Mouse (Mus musculus): ENCODE measurements around the gene Rpl9-ps6. TPM values are rescaled to one million over a fixed set of nuclear protein-coding genes. Genes with fewer than 3 reads are reported as not detected.
A peak's percentile ranks its signal among the peaks of the same experiment; 100 is the strongest.
"Not testable (repeated sequence)": the region's sequence is repeated elsewhere in the genome, so short reads cannot be mapped to it uniquely, and the experiment has no call there.

Gene Rpl9-ps6
- polyA plus RNA-seq, 1 experiment from 2014 or later: 55.9 TPM

- Histone ChIP-seq H3K4me1 (peaks cover 9% of the 10 kb centered on the region), H3K27me3 (ENCODE audit: poor library complexity, severe bottlenecking) (no peaks in the 10 kb centered on the region), H3K27ac (no peak overlapping the region), H3K4me3 (no peak overlapping the region), H3K36me3 (replicated peaks) (peaks cover 66% of the 10 kb centered on the region), H3K9me3 (no peaks in the 10 kb centered on the region)
- WGBS: 97% methylated on average over 5 of the region's 5 CpGs
- DNase-seq (ENCODE audit: extremely low spot score, low spot score): no peak
Observed at GRCm38 (mm10) chr19:32492981-32493380, 26.6 kb upstream of the Rpl9-ps6 start.

- no peaks in the 10 kb centered on the region for H3K27me3 ChIP-seq (ENCODE audit: poor library complexity, severe bottlenecking)
- peaks cover 59% of the 10 kb centered on the region for H3K36me3 ChIP-seq (replicated peaks)
- H3K4me1 ChIP-seq: peaks cover 15% of the 10 kb centered on the region
- H3K27ac ChIP-seq: no peak overlapping the region
- 97% methylated on average over 3 of the region's 3 CpGs for WGBS
- DNase-seq (ENCODE audit: extremely low spot score, low spot score): no peak
- no peak overlapping the region for H3K4me3 ChIP-seq
- no peaks in the 10 kb centered on the region for H3K9me3 ChIP-seq
Observed at GRCm38 (mm10) chr19:32492339-32492738, 26.0 kb upstream of the Rpl9-ps6 start.

GRCm38 (mm10) chr19:32490976-32491375, 24.6 kb upstream of the Rpl9-ps6 start:
- Histone ChIP-seq H3K27me3 (ENCODE audit: poor library complexity, severe bottlenecking) (no peaks in the 10 kb centered on the region), H3K9me3 (no peaks in the 10 kb centered on the region), H3K36me3 (replicated peaks) (peaks cover 46% of the 10 kb centered on the region), H3K4me3 (no peak overlapping the region), H3K27ac (no peak overlapping the region), H3K4me1 (peaks cover 26% of the 10 kb centered on the region)
- 89% methylated on average over 2 of the region's 2 CpGs for WGBS
- DNase-seq (ENCODE audit: extremely low spot score, low spot score): no peak

- DNase-seq (ENCODE audit: extremely low spot score, low spot score): no peak
- no peak overlapping the region for H3K27ac ChIP-seq
- H3K36me3 ChIP-seq (replicated peaks): peaks cover 29% of the 10 kb centered on the region
- H3K9me3 ChIP-seq: no peaks in the 10 kb centered on the region
- no peaks in the 10 kb centered on the region for H3K27me3 ChIP-seq (ENCODE audit: poor library complexity, severe bottlenecking)
- no peak overlapping the region for H3K4me3 ChIP-seq
- 95% methylated on average over 12 of the region's 12 CpGs for WGBS
- peaks cover 33% of the 10 kb centered on the region for H3K4me1 ChIP-seq
Observed at GRCm38 (mm10) chr19:32489166-32489895, 23.0 kb upstream of the Rpl9-ps6 start.

- Histone ChIP-seq H3K36me3 (replicated peaks) (peaks cover 13% of the 10 kb centered on the region), H3K27ac (no peak overlapping the region), H3K9me3 (no peaks in the 10 kb centered on the region), H3K4me1 (peaks cover 33% of the 10 kb centered on the region), H3K4me3 (peak overlapping the region; percentile 79), H3K27me3 (ENCODE audit: poor library complexity, severe bottlenecking) (no peaks in the 10 kb centered on the region)
- WGBS: 92% methylated on average over 8 of the region's 8 CpGs
- DNase-seq (ENCODE audit: extremely low spot score, low spot score): no peak
Observed at GRCm38 (mm10) chr19:32487595-32488255, 21.3 kb upstream of the Rpl9-ps6 start.

GRCm38 (mm10) chr19:32486106-32486724, 19.8 kb upstream of the Rpl9-ps6 start:
- DNase-seq (ENCODE audit: extremely low spot score, low spot score): peak; percentile 63
- under 1% methylated on average over 47 of the region's 47 CpGs for WGBS
- H3K36me3 ChIP-seq (replicated peaks); H3K9me3 ChIP-seq; H3K27me3 ChIP-seq (ENCODE audit: poor library complexity, severe bottlenecking): not testable (repeated sequence)
- H3K4me1 ChIP-seq: peaks cover 33% of the 10 kb centered on the region
- peak overlapping the region; percentile 91 for H3K27ac ChIP-seq
- H3K4me3 ChIP-seq: peak overlapping the region; percentile 79

- Histone ChIP-seq H3K4me1 (peaks cover 33% of the 10 kb centered on the region), H3K27me3 (ENCODE audit: poor library complexity, severe bottlenecking) (no peaks in the 10 kb centered on the region), H3K36me3 (replicated peaks) (no peaks in the 10 kb centered on the region; the same call in 1 of the 2 replicates), H3K4me3 (peak within 1 kb of the TSS; percentile 79), H3K9me3 (no peaks in the 10 kb centered on the region), H3K27ac (peak within 1 kb of the TSS; percentile 91)
- under 1% methylated on average over 64 of the region's 64 CpGs for WGBS
- DNase-seq (ENCODE audit: extremely low spot score, low spot score): peak; percentile 85
Observed at GRCm38 (mm10) chr19:32485681-32486105, 19.3 kb upstream of the Rpl9-ps6 start, which contains the start of gene Minpp1. Gene Minpp1, plus strand, starts transcription at chr19:32485769.

- Histone ChIP-seq H3K36me3 (replicated peaks) (no peaks in the 10 kb centered on the region; the same call in 1 of the 2 replicates), H3K4me1 (peaks cover 33% of the 10 kb centered on the region), H3K27ac (peak overlapping the region; percentile 91), H3K9me3 (no peaks in the 10 kb centered on the region), H3K27me3 (ENCODE audit: poor library complexity, severe bottlenecking) (no peaks in the 10 kb centered on the region), H3K4me3 (peak overlapping the region; percentile 79)
- no peak for DNase-seq (ENCODE audit: extremely low spot score, low spot score)
- 22% methylated on average over 13 of the region's 13 CpGs for WGBS
Observed at GRCm38 (mm10) chr19:32484941-32485660, 18.7 kb upstream of the Rpl9-ps6 start.

GRCm38 (mm10) chr19:32481511-32481910, 15.1 kb upstream of the Rpl9-ps6 start:
- Histone ChIP-seq H3K4me3 (no peak overlapping the region), H3K9me3 (no peaks in the 10 kb centered on the region), H3K27me3 (ENCODE audit: poor library complexity, severe bottlenecking) (no peaks in the 10 kb centered on the region), H3K27ac (no peak overlapping the region), H3K36me3 (replicated peaks) (no peaks in the 10 kb centered on the region), H3K4me1 (peaks cover 9% of the 10 kb centered on the region)
- WGBS: 82% methylated on average over 4 of the region's 4 CpGs
- no peak for DNase-seq (ENCODE audit: extremely low spot score, low spot score)

- no peaks in the 10 kb centered on the region for H3K9me3 ChIP-seq
- peaks cover 7% of the 10 kb centered on the region; the same call in 1 of the 2 replicates for H3K4me1 ChIP-seq
- no peak for DNase-seq (ENCODE audit: extremely low spot score, low spot score)
- no peak overlapping the region for H3K4me3 ChIP-seq
- no peak overlapping the region for H3K27ac ChIP-seq
- H3K36me3 ChIP-seq (replicated peaks): no peaks in the 10 kb centered on the region
- WGBS: 87% methylated on average over 8 of the region's 8 CpGs
- H3K27me3 ChIP-seq (ENCODE audit: poor library complexity, severe bottlenecking): no peaks in the 10 kb centered on the region
Observed at GRCm38 (mm10) chr19:32480791-32481442, 14.5 kb upstream of the Rpl9-ps6 start.

GRCm38 (mm10) chr19:32480255-32480654, 13.9 kb upstream of the Rpl9-ps6 start:
- no peak overlapping the region for H3K4me3 ChIP-seq
- DNase-seq (ENCODE audit: extremely low spot score, low spot score): no peak
- peaks cover 6% of the 10 kb centered on the region; the same call in 1 of the 2 replicates for H3K4me1 ChIP-seq
- WGBS: 89% methylated on average over 5 of the region's 5 CpGs
- H3K27ac ChIP-seq: no peak overlapping the region
- H3K27me3 ChIP-seq (ENCODE audit: poor library complexity, severe bottlenecking): no peaks in the 10 kb centered on the region
- no peaks in the 10 kb centered on the region for H3K36me3 ChIP-seq (replicated peaks)
- no peaks in the 10 kb centered on the region for H3K9me3 ChIP-seq

- DNase-seq (ENCODE audit: extremely low spot score, low spot score): no peak
- Histone ChIP-seq H3K27ac (no peak overlapping the region), H3K4me1 (no peaks in the 10 kb centered on the region), H3K4me3 (no peak overlapping the region), H3K9me3 (no peaks in the 10 kb centered on the region), H3K27me3 (ENCODE audit: poor library complexity, severe bottlenecking) (no peaks in the 10 kb centered on the region), H3K36me3 (replicated peaks) (no peaks in the 10 kb centered on the region)
- 85% methylated on average over 4 of the region's 4 CpGs for WGBS
Observed at GRCm38 (mm10) chr19:32476712-32477052, 10.3 kb upstream of the Rpl9-ps6 start.
